In the genomic region with DNA sequence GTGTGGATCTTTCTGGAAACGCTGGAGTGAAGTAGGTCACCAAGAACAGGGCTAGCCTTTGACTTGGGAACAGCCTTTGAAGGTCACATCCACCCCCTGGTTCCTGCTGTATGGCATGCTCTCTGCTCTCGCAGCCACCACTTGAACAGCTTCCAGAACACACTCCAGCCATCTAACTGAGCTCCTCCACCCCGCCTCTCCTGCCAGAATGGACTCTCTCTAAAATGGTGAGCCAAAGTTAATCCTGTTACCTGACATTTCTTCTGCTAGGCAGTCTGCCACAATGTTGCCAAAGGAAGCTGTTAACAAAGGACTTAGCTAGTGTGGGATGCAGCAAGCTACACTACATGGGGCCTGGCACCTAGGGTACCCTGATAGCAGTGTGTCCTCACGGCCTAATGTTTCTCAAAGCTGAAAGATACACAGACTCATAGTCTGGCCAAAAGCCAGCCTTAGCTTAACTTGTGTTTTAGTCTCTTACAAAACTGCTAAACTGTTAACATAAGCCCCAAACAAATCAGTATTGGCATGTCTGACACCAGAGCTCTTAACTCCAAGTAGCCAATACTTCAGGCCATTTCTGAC, we compare ENCODE assay signal across 28 mouse cellular contexts. TPM values are rescaled to one million over a fixed set of nuclear protein-coding genes. Genes with fewer than 3 reads are reported as not detected.
DNase-seq lines count a peak whose midpoint lies in the region; ATAC-seq and TF ChIP-seq lines count a peak whose summit lies in the region.
"Had no signal": no experiment of that assay in that cellular context is flagged by ENCODE, and none has a peak within 500 bp of the region (broad histone marks: within the 10 kb centered on the region; RNA-seq: fewer than 3 reads in every experiment).

No protein-coding gene starts in this region.

- no peak overlapping the region for H3K4me3 ChIP-seq in heart, embryonic 15.5 days
- no peak overlapping the region for H3K4me3 ChIP-seq in heart, embryonic 12.5 days
- no peak overlapping the region for H3K4me3 ChIP-seq in stomach, embryonic 16.5 days (replicated peaks; ENCODE audit: low read length)
- H3K4me3 ChIP-seq in stomach, postnatal 0 days (ENCODE audit: low read depth, low read length) = no peak overlapping the region
- H3K4me3 ChIP-seq in forebrain, embryonic 11.5 days (ENCODE audit: low read depth, low read length) = no peak overlapping the region
- H3K4me3 ChIP-seq: embryonic facial prominence, embryonic 15.5 days; forebrain, embryonic 12.5 days; hindbrain, embryonic 13.5 days; intestine, embryonic 15.5 days; kidney, embryonic 15.5 days; megakaryocyte, embryonic 14.5 days had no signal

- H3K9me3 ChIP-seq in heart, embryonic 15.5 days (replicated peaks) = no peaks in the 10 kb centered on the region
- no peaks in the 10 kb centered on the region for H3K9me3 ChIP-seq in heart, embryonic 12.5 days (replicated peaks)
- H3K9me3 ChIP-seq in stomach, embryonic 16.5 days (replicated peaks; ENCODE audit: control insufficient read depth, low read length) = no peaks in the 10 kb centered on the region
- H3K9me3 ChIP-seq in stomach, postnatal 0 days (ENCODE audit: control insufficient read depth, low read length) = no peaks in the 10 kb centered on the region
- no peaks in the 10 kb centered on the region for H3K9me3 ChIP-seq in forebrain, embryonic 11.5 days (ENCODE audit: control insufficient read depth, low read length)
- H3K9me3 ChIP-seq: embryonic facial prominence, embryonic 15.5 days; forebrain, embryonic 12.5 days; hindbrain, embryonic 13.5 days; intestine, embryonic 15.5 days; megakaryocyte, embryonic 14.5 days had no signal

- H3K9ac ChIP-seq in heart, embryonic 15.5 days = no peak overlapping the region
- no peak overlapping the region for H3K9ac ChIP-seq in heart, embryonic 12.5 days
- H3K9ac ChIP-seq in stomach, embryonic 16.5 days (ENCODE audit: low read length) = no peak overlapping the region
- no peak overlapping the region for H3K9ac ChIP-seq in stomach, postnatal 0 days (ENCODE audit: low read length)
- H3K9ac ChIP-seq in forebrain, embryonic 11.5 days (ENCODE audit: low read length) = no peak overlapping the region
- H3K9ac ChIP-seq: embryonic facial prominence, embryonic 15.5 days; forebrain, embryonic 12.5 days; hindbrain, embryonic 13.5 days; intestine, embryonic 15.5 days; kidney, embryonic 15.5 days had no signal

- ATAC-seq in heart, embryonic 15.5 days (replicated peaks; ENCODE audit: insufficient number of reproducible peaks, insufficient read depth, low FRiP score, low read depth) = no peak; the same call in 1 of the 2 replicates
- no peak for ATAC-seq in heart, embryonic 12.5 days (ENCODE audit: insufficient number of reproducible peaks, low FRiP score)
- no peak for ATAC-seq in stomach, embryonic 16.5 days (ENCODE audit: insufficient read depth, low FRiP score)
- no peak for ATAC-seq in stomach, postnatal 0 days (ENCODE audit: low FRiP score, low TSS enrichment)
- ATAC-seq in megakaryocyte-erythroid progenitor cell, adult 5-6 weeks (replicated peaks; ENCODE audit: low FRiP score, low TSS enrichment, poor library complexity, severe bottlenecking) = peak; percentile 76
- ATAC-seq in forebrain, embryonic 11.5 days (replicated peaks; ENCODE audit: low FRiP score) = no peak
- ATAC-seq: intestine, embryonic 15.5 days; midbrain, embryonic 16.5 days had no signal

- no peak overlapping the region for H3K4me2 ChIP-seq in heart, embryonic 15.5 days
- no peak overlapping the region for H3K4me2 ChIP-seq in heart, embryonic 12.5 days
- H3K4me2 ChIP-seq in stomach, embryonic 16.5 days (ENCODE audit: low read depth, low read length) = no peak overlapping the region
- no peak overlapping the region for H3K4me2 ChIP-seq in stomach, postnatal 0 days (replicated peaks; ENCODE audit: low read depth)
- no peak overlapping the region for H3K4me2 ChIP-seq in forebrain, embryonic 11.5 days (ENCODE audit: low read depth, low read length, severe bottlenecking)
- H3K4me2 ChIP-seq: embryonic facial prominence, embryonic 15.5 days; forebrain, embryonic 12.5 days; hindbrain, embryonic 13.5 days; intestine, embryonic 15.5 days; kidney, embryonic 15.5 days had no signal

- no peak for TF ChIP-seq EP300 in stomach, postnatal 0 days (optimal IDR thresholded peaks at IDR 0.05)

- no peak for DNase-seq in stomach, postnatal 0 days (ENCODE audit: low spot score)
- DNase-seq in heart, postnatal 10 days = peak; percentile 58 to 68
- no peak for DNase-seq in forebrain, embryonic 11.5 days (ENCODE audit: low spot score)
- DNase-seq in layer of hippocampus, postnatal 14 days (ENCODE audit: low spot score in 2 of 2) = no peak
- DNase-seq: adrenal gland, adult 2 months; cerebellum, postnatal 10 days; embryo, embryonic 11 days; gastrocnemius, postnatal 10 days; layer of hippocampus, postnatal 36 days; lung, adult 2 months; right cerebral cortex, adult 18-20 months; thymus, postnatal 14 days had no signal

- H3K4me1 ChIP-seq in heart, embryonic 15.5 days (replicated peaks) = peaks cover 8% of the 10 kb centered on the region
- no peaks in the 10 kb centered on the region for H3K4me1 ChIP-seq in heart, embryonic 12.5 days (replicated peaks)
- H3K4me1 ChIP-seq in stomach, embryonic 16.5 days (ENCODE audit: control insufficient read depth, insufficient read depth, low read length) = peaks cover 4% of the 10 kb centered on the region; the same call in 1 of the 2 replicates
- no peaks in the 10 kb centered on the region for H3K4me1 ChIP-seq in stomach, postnatal 0 days (replicated peaks; ENCODE audit: control insufficient read depth, insufficient read depth)
- H3K4me1 ChIP-seq in forebrain, embryonic 11.5 days (replicated peaks; ENCODE audit: control insufficient read depth, insufficient read depth, low read length) = no peaks in the 10 kb centered on the region
- H3K4me1 ChIP-seq: embryonic facial prominence, embryonic 15.5 days; forebrain, embryonic 12.5 days; hindbrain, embryonic 13.5 days; intestine, embryonic 15.5 days; kidney, embryonic 15.5 days had no signal

- intact Hi-C loops in heart, postnatal 10 days (cut with DNase I) = no loop called here

- no peaks in the 10 kb centered on the region for H3K27me3 ChIP-seq in heart, embryonic 15.5 days
- no peaks in the 10 kb centered on the region for H3K27me3 ChIP-seq in heart, embryonic 12.5 days (replicated peaks)
- H3K27me3 ChIP-seq in stomach, embryonic 16.5 days (ENCODE audit: control insufficient read depth, insufficient read depth, low read length) = no peaks in the 10 kb centered on the region
- H3K27me3 ChIP-seq in stomach, postnatal 0 days (ENCODE audit: control insufficient read depth, insufficient read depth, low read length) = no peaks in the 10 kb centered on the region
- H3K27me3 ChIP-seq in forebrain, embryonic 11.5 days (ENCODE audit: control insufficient read depth, insufficient read depth, low read length) = no peaks in the 10 kb centered on the region
- H3K27me3 ChIP-seq: embryonic facial prominence, embryonic 15.5 days; forebrain, embryonic 12.5 days; hindbrain, embryonic 13.5 days; intestine, embryonic 15.5 days; kidney, embryonic 15.5 days; megakaryocyte, embryonic 14.5 days had no signal

- TF ChIP-seq CTCF in stomach, postnatal 0 days (IDR thresholded peaks at IDR 0.05; ENCODE audit: low read depth) = no peak

- 44% methylated on average over 4 of the region's 4 CpGs for whole genome bisulfite sequencing in heart, embryonic 15.5 days
- 68% methylated on average over 4 of the region's 4 CpGs for WGBS in heart, embryonic 12.5 days
- WGBS in stomach, embryonic 16.5 days = 51% methylated on average over 4 of the region's 4 CpGs
- 45% methylated on average over 4 of the region's 4 CpGs for WGBS in stomach, postnatal 0 days
- 91% methylated on average over 4 of the region's 4 CpGs for WGBS in forebrain, embryonic 11.5 days

- peaks cover 36% of the 10 kb centered on the region for H3K36me3 ChIP-seq in heart, embryonic 15.5 days
- H3K36me3 ChIP-seq in heart, embryonic 12.5 days = peaks cover 49% of the 10 kb centered on the region
- peaks cover 8% of the 10 kb centered on the region; the same call in 1 of the 2 replicates for H3K36me3 ChIP-seq in stomach, embryonic 16.5 days (ENCODE audit: control insufficient read depth, insufficient read depth, low read length)
- peaks cover 6% of the 10 kb centered on the region for H3K36me3 ChIP-seq in stomach, postnatal 0 days (ENCODE audit: control insufficient read depth, insufficient read depth, low read length)
- peaks cover 7% of the 10 kb centered on the region; the same call in 1 of the 2 replicates for H3K36me3 ChIP-seq in forebrain, embryonic 11.5 days (ENCODE audit: control insufficient read depth, insufficient read depth, low read length)

- H3K27ac ChIP-seq in heart, embryonic 15.5 days = peak overlapping the region; percentile 67
- no peak overlapping the region for H3K27ac ChIP-seq in heart, embryonic 12.5 days (ENCODE audit: poor library complexity, severe bottlenecking)
- 0 out of 2 replicates have a peak overlapping the region, but pooled peaks have one; percentile 4 for H3K27ac ChIP-seq in stomach, embryonic 16.5 days (ENCODE audit: low read length)
- no peak overlapping the region for H3K27ac ChIP-seq in stomach, postnatal 0 days (replicated peaks)
- no peak overlapping the region for H3K27ac ChIP-seq in forebrain, embryonic 11.5 days (ENCODE audit: low read depth, low read length)
- H3K27ac ChIP-seq: embryonic facial prominence, embryonic 15.5 days; forebrain, embryonic 12.5 days; hindbrain, embryonic 13.5 days; intestine, embryonic 15.5 days; kidney, embryonic 15.5 days had no signal

RNA-seq across cellular contexts. Expression of a gene that starts 3.4 kb away (rescaled TPM):
- polyA plus RNA-seq in heart, embryonic 15.5 days (2015; fragmentation: Nextera tagmentation; extraction: Ambion mirVana) = not detected in 2 replicates
- not detected in 2 replicates for polyA plus RNA-seq in heart, embryonic 12.5 days (2016; fragmentation: Nextera tagmentation; extraction: Ambion mirVana)
- not detected in 2 replicates for polyA plus RNA-seq in stomach, embryonic 16.5 days (2015; fragmentation: Nextera tagmentation; extraction: Ambion mirVana)
- not detected in 2 replicates for polyA plus RNA-seq in stomach, postnatal 0 days (2015; fragmentation: Nextera tagmentation; extraction: Ambion mirVana)
- total RNA-seq in heart, postnatal 10 days (2021) = not detected
- 7.6 TPM in 1 of 2 replicates, not detected in the other for total RNA-seq in megakaryocyte-erythroid progenitor cell, adult 5-6 weeks (2014; fragmentation: Nextera tagmentation)
- not detected in 2 replicates for total RNA-seq in megakaryocyte-erythroid progenitor cell, adult 5-6 weeks (2017)
- polyA plus RNA-seq in forebrain, embryonic 11.5 days (2014; fragmentation: Nextera tagmentation; extraction: Ambion mirVana) = 1.0 TPM in 1 of 2 replicates, not detected in the other
- not detected for total RNA-seq in layer of hippocampus, postnatal 14 days (2021)
- total RNA-seq: gastrocnemius, postnatal 10 days; layer of hippocampus, postnatal 36 days; left cerebral cortex, postnatal 36 days had no signal
- polyA plus RNA-seq: adrenal gland, adult 2 months; embryonic facial prominence, embryonic 15.5 days; forebrain, embryonic 12.5 days; frontal cortex, adult 2 months; hindbrain, embryonic 13.5 days; intestine, embryonic 15.5 days; kidney, embryonic 15.5 days; lung, adult 2 months; midbrain, embryonic 16.5 days; neural tube, embryonic 11.5 days; small intestine, adult 2 months; stomach, embryonic 14.5 days had no signal

RNA-seq across cellular contexts. Expression of a gene that starts 11.0 kb away (rescaled TPM):
- 57.9 and 58.9 TPM in 2 replicates for polyA plus RNA-seq in heart, embryonic 15.5 days (2015; fragmentation: Nextera tagmentation; extraction: Ambion mirVana)
- 40.1 and 42.6 TPM in 2 replicates for polyA plus RNA-seq in heart, embryonic 12.5 days (2016; fragmentation: Nextera tagmentation; extraction: Ambion mirVana)
- 52.3 and 58.1 TPM in 2 replicates for polyA plus RNA-seq in stomach, embryonic 16.5 days (2015; fragmentation: Nextera tagmentation; extraction: Ambion mirVana)
- 52.3 and 55.4 TPM in 2 replicates for polyA plus RNA-seq in stomach, postnatal 0 days (2015; fragmentation: Nextera tagmentation; extraction: Ambion mirVana)
- total RNA-seq in heart, postnatal 10 days (2021) = 100 to 1,000 TPM in 1 of 2 experiments, 10 to 100 TPM in 1; 82.7 to 101 TPM
- 17.3 and 20.6 TPM in 2 replicates for total RNA-seq in megakaryocyte-erythroid progenitor cell, adult 5-6 weeks (2014; fragmentation: Nextera tagmentation)
- 23.1 and 29.0 TPM in 2 replicates for total RNA-seq in megakaryocyte-erythroid progenitor cell, adult 5-6 weeks (2017)
- 6.6 and 7.6 TPM in 2 replicates for polyA plus RNA-seq in forebrain, embryonic 11.5 days (2014; fragmentation: Nextera tagmentation; extraction: Ambion mirVana)
- total RNA-seq in layer of hippocampus, postnatal 14 days (2021) = 10 to 100 TPM in 1 of 2 experiments, 1 to 10 TPM in 1; 7.1 to 10.3 TPM

RNA-seq across cellular contexts. Expression of a gene that starts 22.3 kb away (rescaled TPM):
- 52.5 and 58.9 TPM in 2 replicates for polyA plus RNA-seq in heart, embryonic 15.5 days (2015; fragmentation: Nextera tagmentation; extraction: Ambion mirVana)
- 51.3 and 52.2 TPM in 2 replicates for polyA plus RNA-seq in heart, embryonic 12.5 days (2016; fragmentation: Nextera tagmentation; extraction: Ambion mirVana)
- 51.3 and 53.1 TPM in 2 replicates for polyA plus RNA-seq in stomach, embryonic 16.5 days (2015; fragmentation: Nextera tagmentation; extraction: Ambion mirVana)
- 29.4 and 33.4 TPM in 2 replicates for polyA plus RNA-seq in stomach, postnatal 0 days (2015; fragmentation: Nextera tagmentation; extraction: Ambion mirVana)
- total RNA-seq in heart, postnatal 10 days (2021) = 10 to 100 TPM; 39.1 to 42.0 TPM
- total RNA-seq in megakaryocyte-erythroid progenitor cell, adult 5-6 weeks (2014; fragmentation: Nextera tagmentation) = 51.9 and 52.4 TPM in 2 replicates
- total RNA-seq in megakaryocyte-erythroid progenitor cell, adult 5-6 weeks (2017) = 47.2 and 50.8 TPM in 2 replicates
- 29.6 and 32.3 TPM in 2 replicates for polyA plus RNA-seq in forebrain, embryonic 11.5 days (2014; fragmentation: Nextera tagmentation; extraction: Ambion mirVana)
- 10 to 100 TPM; 21.0 to 22.8 TPM for total RNA-seq in layer of hippocampus, postnatal 14 days (2021)

Comparison
In these comparisons a context has a peak if more than half of its experiments do, and no peak if none do; other contexts are left out.
1. H3K27ac ChIP-seq: peak in heart, embryonic 15.5 days (single experiment) and stomach, embryonic 16.5 days (single experiment); none in heart, embryonic 12.5 days (single experiment), stomach, postnatal 0 days (single experiment) and forebrain, embryonic 11.5 days (single experiment).
2. DNase-seq: peak in heart, postnatal 10 days (2 of 2); none in stomach, postnatal 0 days (single experiment), forebrain, embryonic 11.5 days (single experiment) and layer of hippocampus, postnatal 14 days (0 of 2).